In genomic region chr7:55841445-55841844, GRCm38 (mm10) we compare ENCODE assay signal across 8 mouse cellular contexts. TPM values are rescaled to one million over a fixed set of nuclear protein-coding genes. Genes with fewer than 3 reads are reported as not detected.
A peak's percentile ranks its signal among the peaks of the same experiment; 100 is the strongest.
DNase-seq lines count a peak whose midpoint lies in the region; ATAC-seq and TF ChIP-seq lines count a peak whose summit lies in the region.

Cyfip1 (plus strand) TSS chr7:55841745.

- H3K9me3 ChIP-seq in hindbrain, postnatal 0 days (ENCODE audit: low read length), result no peaks in the 10 kb centered on the region

- WGBS in hindbrain, postnatal 0 days, result 46% methylated on average over 7 of the region's 7 CpGs

- peak within 1 kb of the TSS; percentile 75 for H3K4me2 ChIP-seq in hindbrain, postnatal 0 days (ENCODE audit: low read depth, low read length)

- ATAC-seq in hindbrain, postnatal 0 days, result no peak
- ATAC-seq in megakaryocyte, adult 5-6 weeks (ENCODE audit: poor library complexity, severe bottlenecking), result no peak

- H3K4me1 ChIP-seq in hindbrain, postnatal 0 days (ENCODE audit: insufficient read depth, low read length), result peaks cover 10% of the 10 kb centered on the region

- no peak for TF ChIP-seq CTCF in hindbrain, postnatal 0 days (IDR thresholded peaks at IDR 0.05; ENCODE audit: low read depth)

- peak within 1 kb of the TSS; percentile 99 for H3K4me3 ChIP-seq in hindbrain, postnatal 0 days (ENCODE audit: low read length)

- H3K27ac ChIP-seq in hindbrain, postnatal 0 days, result peak within 1 kb of the TSS; percentile 98

- peak; percentile 26 for DNase-seq in kidney, postnatal 10 days
- DNase-seq in kidney, adult 18-20 months, result no peak
- no peak for DNase-seq in adrenal gland, postnatal 10 days
- no peak for DNase-seq in gastrocnemius, postnatal 10 days
- no peak for DNase-seq in hindbrain, postnatal 0 days (ENCODE audit: low spot score)
- no peak for DNase-seq in urinary bladder, postnatal 10 days (ENCODE audit: low spot score)
- DNase-seq in cerebellum, postnatal 36 days, result no peak

- peak within 1 kb of the TSS; percentile 91 for H3K9ac ChIP-seq in hindbrain, postnatal 0 days (replicated peaks; ENCODE audit: low read length)

- H3K27me3 ChIP-seq in hindbrain, postnatal 0 days (ENCODE audit: insufficient read depth, low read length), result no peaks in the 10 kb centered on the region

- H3K36me3 ChIP-seq in hindbrain, postnatal 0 days (ENCODE audit: insufficient read depth, low read length), result no peaks in the 10 kb centered on the region

RNA-seq across cellular contexts. Expression of gene Cyfip1, which starts in this region (rescaled TPM):
- 10 to 100 TPM; 64.4 to 72.4 TPM for total RNA-seq in adrenal gland, postnatal 10 days (2021)
- 10 to 100 TPM; 32.1 to 39.8 TPM for total RNA-seq in gastrocnemius, postnatal 10 days (2021)
- total RNA-seq in hindbrain, postnatal 0 days (2014; rRNA removed), result 44.1 and 48.5 TPM in 2 replicates
- 41.5 and 47.2 TPM in 2 replicates for polyA plus RNA-seq in hindbrain, postnatal 0 days (2015; fragmentation: Nextera tagmentation; extraction: Ambion mirVana)
- 76.6 and 82.8 TPM in 2 replicates for total RNA-seq in megakaryocyte, adult 5-6 weeks (2015)
- 96.2 and 100 TPM in 2 replicates for total RNA-seq in megakaryocyte, adult 5-6 weeks (2017)
